Mouse (Mus musculus): ENCODE measurements around the gene Esp8. TPM values are rescaled to one million over a fixed set of nuclear protein-coding genes. Genes with fewer than 3 reads are reported as not detected.

Esp8 gene
- polyA plus RNA-seq, 1 experiment from 2014 or later: 1.4 TPM

Other genes starting within 250 kb of the Esp8 start
- gene Crisp1, start 200.8 kb upstream of the Esp8 start, polyA plus RNA-seq (2015; fragmentation: Nextera tagmentation; extraction: Ambion mirVana): 0.58 and 1.5 TPM in 2 replicates
- gene Esp6, start 41.5 kb downstream of the Esp8 start, polyA plus RNA-seq (2015; fragmentation: Nextera tagmentation; extraction: Ambion mirVana): not detected in 2 replicates
- not detected in 2 replicates for gene Esp4, start 78.6 kb downstream of the Esp8 start, polyA plus RNA-seq (2015; fragmentation: Nextera tagmentation; extraction: Ambion mirVana)
- not detected in 2 replicates for gene Esp3, start 112.1 kb downstream of the Esp8 start, polyA plus RNA-seq (2015; fragmentation: Nextera tagmentation; extraction: Ambion mirVana)
- gene Esp1, start 207.1 kb downstream of the Esp8 start, polyA plus RNA-seq (2015; fragmentation: Nextera tagmentation; extraction: Ambion mirVana): not detected in 2 replicates

Measured in stomach, embryonic 16.5 days (tissue).